Mouse (Mus musculus): ENCODE measurements at regions not wholly inside any gene's neighbourhood (a gene's known extent, or its start where the extent isn't known, plus 50 kb on each side); places are given as distances from the start of the nearest gene placed in this dataset.

GRCm38 (mm10) chrX:162235552-162235951, 76.0 kb upstream of the Nhs start:
- no peak for DNase-seq (ENCODE audit: extremely low spot score)

- DNase-seq (ENCODE audit: extremely low spot score), result no peak
Observed at GRCm38 (mm10) chrX:162210848-162211247, 51.3 kb upstream of the Nhs start.

Measured in embryo, embryonic 9.5 days (tissue).